ENCODE assay signal across 16 mouse cellular contexts in genomic region chr12:79558711-79559110, GRCm38 (mm10).
DNase-seq lines count a peak whose midpoint lies in the region; ATAC-seq and TF ChIP-seq lines count a peak whose summit lies in the region.
"Had no signal": no experiment of that assay in that cellular context is flagged by ENCODE, and none has a peak within 500 bp of the region (broad histone marks: within the 10 kb centered on the region; RNA-seq: fewer than 3 reads in every experiment).

No protein-coding gene starts in this region.

- peaks cover 24% of the 10 kb centered on the region for H3K4me1 ChIP-seq in kidney, adult 2 months (ENCODE audit: control insufficient read depth, insufficient read depth, low read length)
- H3K4me1 ChIP-seq in lung, embryonic 15.5 days: peaks cover 14% of the 10 kb centered on the region
- H3K4me1 ChIP-seq in embryonic facial prominence, embryonic 13.5 days: peaks cover 24% of the 10 kb centered on the region
- H3K4me1 ChIP-seq in stomach, postnatal 0 days (replicated peaks; ENCODE audit: control insufficient read depth, insufficient read depth): 0 out of 2 replicates have a peak, but pooled peaks cover 6% of the 10 kb centered on the region
- H3K4me1 ChIP-seq in hindbrain, embryonic 12.5 days: no peaks in the 10 kb centered on the region
- H3K4me1 ChIP-seq: hindbrain, embryonic 13.5 days; limb, embryonic 15.5 days had no signal

- no peak for TF ChIP-seq EP300 in stomach, postnatal 0 days (optimal IDR thresholded peaks at IDR 0.05)

- no peak overlapping the region for H3K4me2 ChIP-seq in lung, embryonic 15.5 days
- H3K4me2 ChIP-seq in embryonic facial prominence, embryonic 13.5 days: no peak overlapping the region
- H3K4me2 ChIP-seq in stomach, postnatal 0 days (replicated peaks; ENCODE audit: low read depth): no peak overlapping the region
- no peak overlapping the region for H3K4me2 ChIP-seq in hindbrain, embryonic 12.5 days (replicated peaks)
- H3K4me2 ChIP-seq: hindbrain, embryonic 13.5 days; limb, embryonic 15.5 days had no signal

- no peak for DNase-seq in kidney, adult 2 months
- DNase-seq in kidney, adult 9 months: no peak
- DNase-seq in lung, postnatal 14 days: no peak
- DNase-seq in stomach, postnatal 0 days (ENCODE audit: low spot score): no peak
- DNase-seq in thymus, postnatal 0 days (ENCODE audit: low spot score): no peak
- DNase-seq: adrenal gland, postnatal 14 days; cerebellum, adult 2 months; gastrocnemius, postnatal 25 days; thymus, postnatal 14 days had no signal

- 64% methylated on average over 3 of the region's 3 CpGs for WGBS in kidney, adult 2 months
- WGBS in lung, embryonic 15.5 days: 71% methylated on average over 3 of the region's 3 CpGs
- 75% methylated on average over 3 of the region's 3 CpGs for WGBS in embryonic facial prominence, embryonic 13.5 days
- WGBS in stomach, postnatal 0 days: 81% methylated on average over 3 of the region's 3 CpGs
- whole genome bisulfite sequencing in hindbrain, embryonic 12.5 days: 88% methylated on average over 3 of the region's 3 CpGs

- TF ChIP-seq POLR2A in kidney, adult 2 months (IDR thresholded peaks at IDR 0.05; ENCODE audit: low read depth, low read length): no peak

- H3K9me3 ChIP-seq in lung, embryonic 15.5 days: no peaks in the 10 kb centered on the region
- no peaks in the 10 kb centered on the region for H3K9me3 ChIP-seq in embryonic facial prominence, embryonic 13.5 days
- H3K9me3 ChIP-seq in stomach, postnatal 0 days (ENCODE audit: control insufficient read depth, low read length): no peaks in the 10 kb centered on the region
- H3K9me3 ChIP-seq in hindbrain, embryonic 12.5 days (replicated peaks): no peaks in the 10 kb centered on the region
- H3K9me3 ChIP-seq: hindbrain, embryonic 13.5 days; limb, embryonic 15.5 days had no signal

- no peak for TF ChIP-seq CTCF in kidney, adult 2 months (conservative IDR thresholded peaks at IDR 0.05; ENCODE audit: insufficient read depth, insufficient read length, low read depth, low read length)
- no peak for TF ChIP-seq CTCF in stomach, postnatal 0 days (IDR thresholded peaks at IDR 0.05; ENCODE audit: low read depth)

- ATAC-seq in lung, embryonic 15.5 days (ENCODE audit: borderline replicate concordance, extremely low read depth, low FRiP score, low TSS enrichment): no peak
- ATAC-seq in embryonic facial prominence, embryonic 13.5 days (ENCODE audit: insufficient number of reproducible peaks, insufficient read depth, low FRiP score, low TSS enrichment, low read depth): no peak
- no peak for ATAC-seq in stomach, postnatal 0 days (ENCODE audit: low FRiP score, low TSS enrichment)
- ATAC-seq in hindbrain, embryonic 12.5 days (ENCODE audit: low FRiP score): no peak
- ATAC-seq: activated CD4-positive, CD25-positive, alpha-beta regulatory T cell, adult 4 months; midbrain, embryonic 16.5 days had no signal

- no peaks in the 10 kb centered on the region for H3K27me3 ChIP-seq in kidney, adult 2 months (replicated peaks; ENCODE audit: control insufficient read depth, insufficient read depth, low read length)
- no peaks in the 10 kb centered on the region for H3K27me3 ChIP-seq in lung, embryonic 15.5 days
- H3K27me3 ChIP-seq in embryonic facial prominence, embryonic 13.5 days: no peaks in the 10 kb centered on the region
- no peaks in the 10 kb centered on the region for H3K27me3 ChIP-seq in stomach, postnatal 0 days (ENCODE audit: control insufficient read depth, insufficient read depth, low read length)
- H3K27me3 ChIP-seq in hindbrain, embryonic 12.5 days: no peaks in the 10 kb centered on the region
- H3K27me3 ChIP-seq: hindbrain, embryonic 13.5 days; limb, embryonic 15.5 days had no signal

- no peaks in the 10 kb centered on the region for H3K36me3 ChIP-seq in kidney, adult 2 months (ENCODE audit: control insufficient read depth, insufficient read depth, low read length)
- no peaks in the 10 kb centered on the region for H3K36me3 ChIP-seq in lung, embryonic 15.5 days
- H3K36me3 ChIP-seq in embryonic facial prominence, embryonic 13.5 days: no peaks in the 10 kb centered on the region
- no peaks in the 10 kb centered on the region for H3K36me3 ChIP-seq in stomach, postnatal 0 days (ENCODE audit: control insufficient read depth, insufficient read depth, low read length)
- H3K36me3 ChIP-seq in hindbrain, embryonic 12.5 days: no peaks in the 10 kb centered on the region
- H3K36me3 ChIP-seq: hindbrain, embryonic 13.5 days; limb, embryonic 15.5 days had no signal

- no peak overlapping the region for H3K9ac ChIP-seq in lung, embryonic 15.5 days
- no peak overlapping the region for H3K9ac ChIP-seq in embryonic facial prominence, embryonic 13.5 days
- no peak overlapping the region for H3K9ac ChIP-seq in stomach, postnatal 0 days (ENCODE audit: low read length)
- no peak overlapping the region for H3K9ac ChIP-seq in hindbrain, embryonic 12.5 days
- H3K9ac ChIP-seq: hindbrain, embryonic 13.5 days; limb, embryonic 15.5 days had no signal

- no peak overlapping the region for H3K4me3 ChIP-seq in kidney, adult 2 months (ENCODE audit: insufficient read depth, low read depth, low read length)
- H3K4me3 ChIP-seq in lung, embryonic 15.5 days: no peak overlapping the region
- H3K4me3 ChIP-seq in embryonic facial prominence, embryonic 13.5 days: no peak overlapping the region
- H3K4me3 ChIP-seq in stomach, postnatal 0 days (ENCODE audit: low read depth, low read length): no peak overlapping the region
- H3K4me3 ChIP-seq in hindbrain, embryonic 12.5 days: no peak overlapping the region
- H3K4me3 ChIP-seq: hindbrain, embryonic 13.5 days; limb, embryonic 15.5 days had no signal

- H3K27ac ChIP-seq in kidney, adult 2 months (ENCODE audit: insufficient read depth, low read depth, low read length): peak overlapping the region; percentile 55
- peak overlapping the region; percentile 72 for H3K27ac ChIP-seq in lung, embryonic 15.5 days
- peak overlapping the region; percentile 48; the same call in 1 of the 2 replicates for H3K27ac ChIP-seq in embryonic facial prominence, embryonic 13.5 days
- H3K27ac ChIP-seq in stomach, postnatal 0 days (replicated peaks): peak overlapping the region; percentile 49; the same call in 1 of the 2 replicates
- no peak overlapping the region; the same call in 1 of the 2 replicates for H3K27ac ChIP-seq in hindbrain, embryonic 12.5 days
- H3K27ac ChIP-seq: hindbrain, embryonic 13.5 days had no signal
